Mouse (Mus musculus) lung, postnatal 36 days (tissue): ENCODE results near the gene Vmn1r69.

Experiments
- DNase-seq: peaks from one replicate; pipeline ENCODE4 v3.0.0; 2022; ENCODE audit warnings: mixed read lengths

The Vmn1r69 gene

GRCm38 (mm10) chr7:10613559-10613958 is at the start of gene Vmn1r69:
TSS of gene Vmn1r69 (minus strand) at chr7:10613659.
- no peak for DNase-seq

DNA sequence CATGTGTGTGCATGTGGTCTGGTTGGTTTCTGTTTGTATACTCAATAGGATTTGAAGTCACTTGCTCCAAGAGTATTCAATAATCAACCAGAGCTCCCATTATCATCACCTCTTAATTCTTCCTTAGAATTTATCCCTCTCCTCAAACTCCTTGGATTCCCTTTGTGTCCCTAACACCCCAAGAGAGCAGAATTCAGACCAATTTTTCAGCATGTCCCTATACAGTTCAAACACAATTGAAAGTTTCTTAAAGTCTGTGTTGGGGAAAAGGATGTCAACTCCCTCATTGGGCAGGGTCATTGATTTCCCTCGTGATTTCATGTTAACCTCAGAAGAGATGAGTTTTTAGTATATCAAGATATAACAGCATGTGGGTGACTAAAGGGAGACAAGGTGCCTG is 17.8 kb upstream of the Vmn1r69 start, which contains the start of gene Vmn1r70:
Gene Vmn1r70, plus strand, starts transcription at position 301 of the 400 bp plus-strand sequence.
- no peak for DNase-seq

DNA sequence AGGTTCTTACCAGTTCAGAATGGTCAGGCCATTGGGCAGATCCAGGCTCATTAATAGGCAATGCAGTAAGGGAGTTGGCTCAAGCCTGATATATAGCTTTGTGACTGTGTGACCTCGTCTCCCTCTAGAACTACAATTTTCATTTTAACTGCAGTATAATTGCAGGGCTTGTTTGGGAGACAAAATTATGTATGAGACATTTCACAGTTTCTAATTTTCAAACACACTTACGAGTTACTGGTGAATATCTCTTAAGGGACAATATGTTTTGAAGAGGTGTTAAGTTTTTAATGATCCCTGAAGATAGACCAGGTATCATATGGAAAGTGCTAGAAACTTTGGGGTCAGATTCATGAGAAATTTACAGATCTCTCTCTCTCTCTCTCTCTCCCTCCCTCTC is 55.1 kb downstream of the Vmn1r69 start, which contains the start of gene Vmn1r68:
Gene Vmn1r68, minus strand, starts transcription at position 101 of the 400 bp plus-strand sequence.
- no peak for DNase-seq
